Mouse (Mus musculus): ENCODE data around the gene Ak2. TPM values are rescaled to one million over a fixed set of nuclear protein-coding genes. Genes with fewer than 3 reads are reported as not detected.

Gene Ak2
- polyA plus RNA-seq, 1 experiment, result 204 TPM

DNA sequence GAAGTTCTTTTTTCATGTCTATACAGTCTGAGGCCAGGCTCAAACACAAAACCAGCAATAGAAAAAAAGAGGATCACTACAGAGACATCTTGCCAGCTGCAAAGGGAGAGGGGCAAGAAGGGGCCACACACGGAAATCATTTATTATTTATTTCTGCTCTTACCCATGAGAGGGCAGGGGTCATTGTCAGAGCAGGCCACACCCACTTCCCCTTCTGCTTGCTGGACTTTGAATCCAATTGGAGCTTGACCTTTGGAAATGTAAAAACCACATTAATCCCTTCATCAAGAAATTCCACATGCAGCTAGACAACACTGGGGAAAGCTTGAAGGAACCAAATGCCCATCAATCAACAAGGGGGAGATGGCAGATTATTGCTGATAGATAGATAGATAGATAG is 13.1 kb upstream of the Ak2 start:
- Histone ChIP-seq H3K36me3 (ENCODE audit: control insufficient read depth, insufficient read depth, low read length, poor library complexity, severe bottlenecking) (no peaks in the 10 kb centered on the region), H3K9ac (ENCODE audit: low read depth, poor library complexity, severe bottlenecking) (no peak overlapping the region), H3K4me1 (ENCODE audit: control insufficient read depth, insufficient read depth, low read length) (peaks cover 6% of the 10 kb centered on the region), H3K27me3 (ENCODE audit: control insufficient read depth, insufficient read depth, low read length, poor library complexity, severe bottlenecking) (no peaks in the 10 kb centered on the region), H3K9me3 (replicated peaks; ENCODE audit: control insufficient read depth, insufficient read depth, low read length, poor library complexity, severe bottlenecking) (no peaks in the 10 kb centered on the region), H3K27ac (ENCODE audit: insufficient read depth, low read length) (no peak overlapping the region), H3K4me3 (ENCODE audit: low read depth, low read length) (no peak overlapping the region)
- TF ChIP-seq EP300 (IDR thresholded peaks at IDR 0.05; ENCODE audit: insufficient read depth, low read depth, low read length) (no peak), POLR2A (IDR thresholded peaks at IDR 0.05; ENCODE audit: insufficient read depth, low read length) (no peak), CTCF (IDR thresholded peaks at IDR 0.05; ENCODE audit: low read depth, low read length) (no peak)

DNA sequence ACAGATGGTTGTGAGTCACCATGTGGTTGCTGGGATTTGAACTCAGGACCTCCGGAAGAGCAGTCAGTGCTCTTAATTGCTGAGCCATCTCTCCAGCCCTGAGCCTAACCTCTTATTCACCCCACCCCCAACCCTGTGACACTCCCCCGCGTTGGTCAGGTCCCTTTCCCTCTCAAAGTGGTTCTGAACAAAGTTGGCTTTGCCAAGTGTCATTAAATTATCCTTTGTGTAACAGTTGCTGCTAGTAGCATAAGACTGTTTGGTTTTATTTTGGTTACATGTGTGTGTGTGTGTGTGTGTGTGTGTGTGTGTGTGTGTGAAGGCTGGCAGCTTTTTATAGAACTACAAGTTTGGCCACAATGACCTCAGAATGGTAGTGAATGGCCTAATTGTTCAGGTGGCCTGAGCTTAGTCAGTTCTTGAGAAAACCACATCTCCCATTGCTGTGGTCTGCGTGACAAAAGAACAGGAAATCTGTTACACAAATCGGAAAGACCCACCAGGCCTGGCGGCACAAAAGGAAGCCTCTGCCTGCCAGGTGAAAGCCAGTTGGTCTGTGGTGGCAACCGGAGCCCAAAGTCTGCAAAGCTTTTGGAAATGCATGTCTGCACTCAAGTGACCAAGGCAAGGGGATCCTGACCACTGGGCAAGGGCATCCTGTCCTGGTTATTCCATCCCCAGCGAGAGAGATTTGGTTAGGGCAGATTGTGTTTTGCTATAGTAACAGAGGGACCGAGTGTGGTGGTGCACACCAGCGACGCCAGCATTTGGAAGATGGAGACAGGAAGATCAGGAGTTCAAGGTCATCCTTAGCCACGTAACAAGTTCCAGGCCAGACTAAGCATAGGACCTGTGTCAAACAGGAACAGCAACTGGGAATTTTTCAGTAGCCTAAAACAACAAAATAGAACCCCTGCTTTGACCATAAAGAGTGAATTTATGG is 10.6 kb upstream of the Ak2 start:
- Histone ChIP-seq H3K4me3 (ENCODE audit: low read depth, low read length) (peak overlapping the region; percentile 18), H3K27ac (ENCODE audit: insufficient read depth, low read length) (peak overlapping the region; percentile 34), H3K9me3 (replicated peaks; ENCODE audit: control insufficient read depth, insufficient read depth, low read length, poor library complexity, severe bottlenecking) (no peaks in the 10 kb centered on the region), H3K36me3 (ENCODE audit: control insufficient read depth, insufficient read depth, low read length, poor library complexity, severe bottlenecking) (no peaks in the 10 kb centered on the region), H3K4me1 (ENCODE audit: control insufficient read depth, insufficient read depth, low read length) (peaks cover 6% of the 10 kb centered on the region), H3K27me3 (ENCODE audit: control insufficient read depth, insufficient read depth, low read length, poor library complexity, severe bottlenecking) (no peaks in the 10 kb centered on the region), H3K9ac (ENCODE audit: low read depth, poor library complexity, severe bottlenecking) (no peak overlapping the region)
- TF ChIP-seq POLR2A (IDR thresholded peaks at IDR 0.05; ENCODE audit: insufficient read depth, low read length) (no peak), CTCF (IDR thresholded peaks at IDR 0.05; ENCODE audit: low read depth, low read length) (no peak), EP300 (IDR thresholded peaks at IDR 0.05; ENCODE audit: insufficient read depth, low read depth, low read length) (no peak)

DNA sequence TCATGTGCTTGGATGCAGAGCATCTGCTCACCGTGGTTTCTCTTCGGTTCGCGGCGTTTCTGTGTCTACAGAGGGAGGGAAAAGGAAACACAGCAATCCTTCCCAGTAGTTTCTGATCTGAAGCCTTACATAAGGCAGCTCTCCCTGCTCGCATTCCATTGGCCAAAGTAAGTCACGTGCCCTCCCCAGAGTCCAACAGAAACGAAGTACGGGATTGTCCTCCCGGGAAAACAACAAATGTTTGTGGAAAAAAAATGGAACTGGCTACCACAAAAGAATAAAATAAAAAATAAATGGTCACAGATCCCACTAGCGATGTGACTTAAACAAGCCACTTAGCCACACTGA is 10.0 kb upstream of the Ak2 start:
- TF ChIP-seq CTCF (IDR thresholded peaks at IDR 0.05; ENCODE audit: low read depth, low read length) (no peak), POLR2A (IDR thresholded peaks at IDR 0.05; ENCODE audit: insufficient read depth, low read length) (no peak), EP300 (IDR thresholded peaks at IDR 0.05; ENCODE audit: insufficient read depth, low read depth, low read length) (no peak)
- H3K4me3 ChIP-seq (ENCODE audit: low read depth, low read length), result peak overlapping the region; percentile 12; the same call in 1 of the 2 replicates

DNA sequence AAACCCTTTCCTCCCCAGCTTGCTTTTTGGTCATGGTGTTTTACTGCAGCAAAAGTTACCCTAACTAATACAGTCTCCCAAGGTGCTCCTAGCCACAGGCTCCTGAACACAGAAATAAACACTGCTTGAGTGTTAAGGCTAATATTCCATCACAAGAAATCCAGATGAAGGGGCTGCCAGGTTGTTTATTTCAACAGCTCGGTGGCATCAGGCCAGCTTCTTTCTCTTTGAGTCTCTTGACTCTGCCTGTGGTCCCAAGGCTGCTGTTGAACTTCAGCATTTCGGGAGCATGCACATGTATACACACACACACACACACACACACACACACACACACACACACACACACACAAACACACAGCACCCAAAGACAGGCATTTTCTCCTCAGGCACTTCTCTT is 8.6 kb upstream of the Ak2 start:
- peaks cover 6% of the 10 kb centered on the region for H3K4me1 ChIP-seq (ENCODE audit: control insufficient read depth, insufficient read depth, low read length)
- no peak overlapping the region for H3K9ac ChIP-seq (ENCODE audit: low read depth, poor library complexity, severe bottlenecking)
- H3K4me3 ChIP-seq (ENCODE audit: low read depth, low read length), result no peak overlapping the region
- no peaks in the 10 kb centered on the region for H3K36me3 ChIP-seq (ENCODE audit: control insufficient read depth, insufficient read depth, low read length, poor library complexity, severe bottlenecking)
- H3K9me3 ChIP-seq (replicated peaks; ENCODE audit: control insufficient read depth, insufficient read depth, low read length, poor library complexity, severe bottlenecking), result no peaks in the 10 kb centered on the region
- H3K27ac ChIP-seq (ENCODE audit: insufficient read depth, low read length), result no peak overlapping the region
- TF ChIP-seq CTCF (IDR thresholded peaks at IDR 0.05; ENCODE audit: low read depth, low read length) (no peak), POLR2A (IDR thresholded peaks at IDR 0.05; ENCODE audit: insufficient read depth, low read length) (no peak), EP300 (IDR thresholded peaks at IDR 0.05; ENCODE audit: insufficient read depth, low read depth, low read length) (no peak)
- H3K27me3 ChIP-seq (ENCODE audit: control insufficient read depth, insufficient read depth, low read length, poor library complexity, severe bottlenecking), result no peaks in the 10 kb centered on the region

More for the DNA sequence above, 10.0 kb upstream of the Ak2 start:
- Histone ChIP-seq H3K27me3 (ENCODE audit: control insufficient read depth, insufficient read depth, low read length, poor library complexity, severe bottlenecking) (no peaks in the 10 kb centered on the region), H3K9me3 (replicated peaks; ENCODE audit: control insufficient read depth, insufficient read depth, low read length, poor library complexity, severe bottlenecking) (no peaks in the 10 kb centered on the region), H3K9ac (ENCODE audit: low read depth, poor library complexity, severe bottlenecking) (no peak overlapping the region), H3K36me3 (ENCODE audit: control insufficient read depth, insufficient read depth, low read length, poor library complexity, severe bottlenecking) (no peaks in the 10 kb centered on the region), H3K4me1 (ENCODE audit: control insufficient read depth, insufficient read depth, low read length) (peaks cover 6% of the 10 kb centered on the region), H3K27ac (ENCODE audit: insufficient read depth, low read length) (peak overlapping the region; percentile 34; the same call in 1 of the 2 replicates)

DNA sequence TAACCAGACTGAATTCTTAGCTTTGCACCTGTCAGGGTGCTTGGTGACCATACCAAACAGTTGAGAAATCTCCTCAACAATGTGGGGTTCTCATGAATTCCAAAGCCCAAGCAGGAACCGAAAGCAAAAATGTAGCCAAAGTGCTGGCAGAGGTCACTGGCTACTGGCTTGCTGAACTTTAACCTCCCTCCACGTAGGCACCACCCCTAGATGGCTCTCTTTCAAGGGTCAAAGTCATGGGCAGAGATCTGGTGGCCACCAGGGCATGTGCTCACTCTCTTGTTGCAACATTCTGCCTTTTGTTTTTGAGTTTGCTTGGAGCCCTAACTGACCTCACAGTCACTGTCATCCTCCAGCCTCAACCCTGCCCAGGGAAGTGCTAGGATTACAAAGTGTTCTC is 8.1 kb upstream of the Ak2 start:
- Histone ChIP-seq H3K27ac (ENCODE audit: insufficient read depth, low read length) (no peak overlapping the region), H3K36me3 (ENCODE audit: control insufficient read depth, insufficient read depth, low read length, poor library complexity, severe bottlenecking) (no peaks in the 10 kb centered on the region), H3K4me1 (ENCODE audit: control insufficient read depth, insufficient read depth, low read length) (peaks cover 6% of the 10 kb centered on the region), H3K27me3 (ENCODE audit: control insufficient read depth, insufficient read depth, low read length, poor library complexity, severe bottlenecking) (no peaks in the 10 kb centered on the region), H3K4me3 (ENCODE audit: low read depth, low read length) (no peak overlapping the region), H3K9ac (ENCODE audit: low read depth, poor library complexity, severe bottlenecking) (no peak overlapping the region), H3K9me3 (replicated peaks; ENCODE audit: control insufficient read depth, insufficient read depth, low read length, poor library complexity, severe bottlenecking) (no peaks in the 10 kb centered on the region)
- TF ChIP-seq CTCF (IDR thresholded peaks at IDR 0.05; ENCODE audit: low read depth, low read length) (no peak), POLR2A (IDR thresholded peaks at IDR 0.05; ENCODE audit: insufficient read depth, low read length) (no peak), EP300 (IDR thresholded peaks at IDR 0.05; ENCODE audit: insufficient read depth, low read depth, low read length) (no peak)

DNA sequence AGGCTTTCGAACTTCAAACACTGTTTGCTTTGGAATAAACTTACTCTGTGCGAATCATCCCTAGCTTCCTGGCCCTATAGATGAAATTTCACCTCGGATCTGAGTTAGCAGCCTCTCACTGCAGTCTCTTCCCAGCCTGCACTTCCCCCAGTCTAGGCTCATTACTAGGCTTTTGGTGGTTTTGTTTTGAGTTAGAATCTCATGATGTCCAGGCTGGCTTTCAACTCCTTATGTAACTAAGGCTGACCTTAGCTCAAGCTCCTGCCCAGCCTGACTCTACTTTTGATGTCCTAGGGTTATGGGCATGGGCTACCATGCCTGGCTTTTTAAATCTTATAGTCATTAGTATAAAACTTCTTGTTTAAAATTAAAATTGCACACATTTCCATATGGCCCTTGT is 7.2 kb upstream of the Ak2 start:
- no peak overlapping the region for H3K4me3 ChIP-seq (ENCODE audit: low read depth, low read length)
- H3K9ac ChIP-seq (ENCODE audit: low read depth, poor library complexity, severe bottlenecking), result no peak overlapping the region
- no peaks in the 10 kb centered on the region for H3K27me3 ChIP-seq (ENCODE audit: control insufficient read depth, insufficient read depth, low read length, poor library complexity, severe bottlenecking)
- no peaks in the 10 kb centered on the region for H3K36me3 ChIP-seq (ENCODE audit: control insufficient read depth, insufficient read depth, low read length, poor library complexity, severe bottlenecking)
- H3K9me3 ChIP-seq (replicated peaks; ENCODE audit: control insufficient read depth, insufficient read depth, low read length, poor library complexity, severe bottlenecking), result no peaks in the 10 kb centered on the region
- no peak for TF ChIP-seq POLR2A (IDR thresholded peaks at IDR 0.05; ENCODE audit: insufficient read depth, low read length)
- no peak for TF ChIP-seq CTCF (IDR thresholded peaks at IDR 0.05; ENCODE audit: low read depth, low read length)
- no peak for TF ChIP-seq EP300 (IDR thresholded peaks at IDR 0.05; ENCODE audit: insufficient read depth, low read depth, low read length)
- H3K27ac ChIP-seq (ENCODE audit: insufficient read depth, low read length), result no peak overlapping the region
- H3K4me1 ChIP-seq (ENCODE audit: control insufficient read depth, insufficient read depth, low read length), result peaks cover 6% of the 10 kb centered on the region
